Mouse (Mus musculus): ENCODE measurements around the gene Nr1h4. TPM values are rescaled to one million over a fixed set of nuclear protein-coding genes. Genes with fewer than 3 reads are reported as not detected.
A peak's percentile ranks its signal among the peaks of the same experiment; 100 is the strongest.

Gene Nr1h4
- polyA plus RNA-seq, 1 experiment, result 0.19 TPM

- DNase-seq, result no peak
- 0% methylated on average over 17 of the region's 17 CpGs for WGBS
- peak overlapping the region; percentile 81 for H3K4me3 ChIP-seq (replicated peaks; ENCODE audit: extremely low read depth, low read depth, low read length)
- TF ChIP-seq CTCF (IDR thresholded peaks at IDR 0.05; ENCODE audit: insufficient read depth, low read length) (no peak), POLR2A (IDR thresholded peaks at IDR 0.05; ENCODE audit: borderline replicate concordance, extremely low read depth, low read depth, low read length) (no peak)
- H3K4me1 ChIP-seq (ENCODE audit: control insufficient read depth, insufficient read depth, low read length), result no peaks in the 10 kb centered on the region
Observed at GRCm38 (mm10) chr10:89443115-89443622, 90.2 kb downstream of the Nr1h4 start.

- 9% methylated on average over 4 of the region's 4 CpGs for WGBS
- TF ChIP-seq POLR2A (IDR thresholded peaks at IDR 0.05; ENCODE audit: borderline replicate concordance, extremely low read depth, low read depth, low read length), result no peak
- TF ChIP-seq CTCF (IDR thresholded peaks at IDR 0.05; ENCODE audit: insufficient read depth, low read length), result no peak
- no peaks in the 10 kb centered on the region for H3K4me1 ChIP-seq (ENCODE audit: control insufficient read depth, insufficient read depth, low read length)
- H3K4me3 ChIP-seq (replicated peaks; ENCODE audit: extremely low read depth, low read depth, low read length), result no peak overlapping the region
- no peak for DNase-seq
Observed at GRCm38 (mm10) chr10:89442640-89443039, 90.7 kb downstream of the Nr1h4 start.

GRCm38 (mm10) chr10:89441961-89442360 is 91.4 kb downstream of the Nr1h4 start:
- Histone ChIP-seq H3K4me1 (ENCODE audit: control insufficient read depth, insufficient read depth, low read length) (no peaks in the 10 kb centered on the region), H3K4me3 (replicated peaks; ENCODE audit: extremely low read depth, low read depth, low read length) (no peak overlapping the region)
- 97% methylated on average over 3 of the region's 3 CpGs for WGBS
- no peak for DNase-seq
- TF ChIP-seq POLR2A (IDR thresholded peaks at IDR 0.05; ENCODE audit: borderline replicate concordance, extremely low read depth, low read depth, low read length) (no peak), CTCF (IDR thresholded peaks at IDR 0.05; ENCODE audit: insufficient read depth, low read length) (no peak)

GRCm38 (mm10) chr10:89439380-89439779 is 94.0 kb downstream of the Nr1h4 start:
- no peak for DNase-seq
- no peak for TF ChIP-seq POLR2A (IDR thresholded peaks at IDR 0.05; ENCODE audit: borderline replicate concordance, extremely low read depth, low read depth, low read length)
- no peak for TF ChIP-seq CTCF (IDR thresholded peaks at IDR 0.05; ENCODE audit: insufficient read depth, low read length)
- Histone ChIP-seq H3K4me3 (replicated peaks; ENCODE audit: extremely low read depth, low read depth, low read length) (no peak overlapping the region), H3K4me1 (ENCODE audit: control insufficient read depth, insufficient read depth, low read length) (no peaks in the 10 kb centered on the region)
- 70% methylated on average over 7 of the region's 7 CpGs for WGBS

- TF ChIP-seq POLR2A (IDR thresholded peaks at IDR 0.05; ENCODE audit: borderline replicate concordance, extremely low read depth, low read depth, low read length) (no peak), CTCF (IDR thresholded peaks at IDR 0.05; ENCODE audit: insufficient read depth, low read length) (no peak)
Observed at GRCm38 (mm10) chr10:89437996-89438395, 95.4 kb downstream of the Nr1h4 start.

GRCm38 (mm10) chr10:89437472-89437871 is 95.9 kb downstream of the Nr1h4 start:
- DNase-seq, result no peak
- 84% methylated on average over 9 of the region's 9 CpGs for WGBS
- Histone ChIP-seq H3K4me1 (ENCODE audit: control insufficient read depth, insufficient read depth, low read length) (no peaks in the 10 kb centered on the region), H3K4me3 (replicated peaks; ENCODE audit: extremely low read depth, low read depth, low read length) (no peak overlapping the region)
- TF ChIP-seq POLR2A (IDR thresholded peaks at IDR 0.05; ENCODE audit: borderline replicate concordance, extremely low read depth, low read depth, low read length) (no peak), CTCF (IDR thresholded peaks at IDR 0.05; ENCODE audit: insufficient read depth, low read length) (no peak)

More at GRCm38 (mm10) chr10:89437996-89438395, 95.4 kb downstream of the Nr1h4 start:
- H3K4me3 ChIP-seq (replicated peaks; ENCODE audit: extremely low read depth, low read depth, low read length), result no peak overlapping the region
- no peak for DNase-seq
- no peaks in the 10 kb centered on the region for H3K4me1 ChIP-seq (ENCODE audit: control insufficient read depth, insufficient read depth, low read length)
- 77% methylated on average over 12 of the region's 12 CpGs for WGBS

GRCm38 (mm10) chr10:89435920-89436319 is 97.5 kb downstream of the Nr1h4 start:
- H3K4me3 ChIP-seq (replicated peaks; ENCODE audit: extremely low read depth, low read depth, low read length), result no peak overlapping the region
- no peak for TF ChIP-seq POLR2A (IDR thresholded peaks at IDR 0.05; ENCODE audit: borderline replicate concordance, extremely low read depth, low read depth, low read length)
- no peak for TF ChIP-seq CTCF (IDR thresholded peaks at IDR 0.05; ENCODE audit: insufficient read depth, low read length)
- WGBS, result 77% methylated on average over 9 of the region's 9 CpGs
- H3K4me1 ChIP-seq (ENCODE audit: control insufficient read depth, insufficient read depth, low read length), result no peaks in the 10 kb centered on the region
- no peak for DNase-seq

- H3K4me3 ChIP-seq (replicated peaks; ENCODE audit: extremely low read depth, low read depth, low read length), result no peak overlapping the region
- no peak for DNase-seq
- H3K4me1 ChIP-seq (ENCODE audit: control insufficient read depth, insufficient read depth, low read length), result no peaks in the 10 kb centered on the region
- WGBS, result 87% methylated on average over 12 of the region's 12 CpGs
- no peak for TF ChIP-seq POLR2A (IDR thresholded peaks at IDR 0.05; ENCODE audit: borderline replicate concordance, extremely low read depth, low read depth, low read length)
- no peak for TF ChIP-seq CTCF (IDR thresholded peaks at IDR 0.05; ENCODE audit: insufficient read depth, low read length)
Observed at GRCm38 (mm10) chr10:89435413-89435812, 98.0 kb downstream of the Nr1h4 start.

- WGBS, result 87% methylated on average over 17 of the region's 17 CpGs
- Histone ChIP-seq H3K4me3 (replicated peaks; ENCODE audit: extremely low read depth, low read depth, low read length) (no peak overlapping the region), H3K4me1 (ENCODE audit: control insufficient read depth, insufficient read depth, low read length) (no peaks in the 10 kb centered on the region)
- TF ChIP-seq CTCF (IDR thresholded peaks at IDR 0.05; ENCODE audit: insufficient read depth, low read length) (no peak), POLR2A (IDR thresholded peaks at IDR 0.05; ENCODE audit: borderline replicate concordance, extremely low read depth, low read depth, low read length) (no peak)
- no peak for DNase-seq
Observed at GRCm38 (mm10) chr10:89434509-89435210, 98.7 kb downstream of the Nr1h4 start.

- 89% methylated on average over 13 of the region's 13 CpGs for WGBS
- H3K4me1 ChIP-seq (ENCODE audit: control insufficient read depth, insufficient read depth, low read length), result no peaks in the 10 kb centered on the region
- no peak overlapping the region for H3K4me3 ChIP-seq (replicated peaks; ENCODE audit: extremely low read depth, low read depth, low read length)
- DNase-seq, result no peak
- TF ChIP-seq CTCF (IDR thresholded peaks at IDR 0.05; ENCODE audit: insufficient read depth, low read length) (no peak), POLR2A (IDR thresholded peaks at IDR 0.05; ENCODE audit: borderline replicate concordance, extremely low read depth, low read depth, low read length) (no peak)
Observed at GRCm38 (mm10) chr10:89432743-89433142, 100.6 kb downstream of the Nr1h4 start.

All from lung, adult 2 months (tissue).